Mouse (Mus musculus) frontal cortex, adult (tissue): ENCODE data around the gene Celf2.

Source experiments
- ATAC-seq: cut with Nextera tagmentation; 2 replicates; pipeline ENCODE4 v1.9.2; 2017; ENCODE audit warnings: mild to moderate bottlenecking, moderate library complexity, mixed read lengths; ENCODE audit not compliant: low TSS enrichment

The Celf2 gene

GRCm38 (mm10) chr2:7026737-7027136 lies 482.6 kb downstream of the Celf2 start:
- no peak for ATAC-seq

DNA sequence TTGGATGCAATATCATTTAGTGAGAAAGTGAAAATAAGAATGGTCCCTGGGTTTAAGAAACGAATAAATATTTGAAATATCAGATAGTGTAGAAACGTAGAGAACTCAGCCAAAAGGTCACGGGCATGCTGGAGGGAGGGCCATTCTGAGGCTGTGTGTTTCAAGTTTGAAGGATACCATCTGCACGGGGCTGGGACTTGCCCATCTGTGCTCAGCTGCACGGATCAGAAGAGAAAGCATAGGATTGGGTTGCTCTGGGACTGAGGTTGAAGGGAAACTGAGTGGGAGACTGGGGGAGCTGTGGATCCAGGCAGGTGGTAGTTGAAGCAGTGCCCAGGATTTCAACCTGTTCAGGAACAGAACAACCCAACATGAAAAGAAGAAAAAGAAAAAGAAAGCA lies 483.8 kb downstream of the Celf2 start:
- ATAC-seq = 0 out of 2 replicates have a peak, but pooled peaks have one; percentile 39

GRCm38 (mm10) chr2:7022184-7022583 lies 487.2 kb downstream of the Celf2 start:
- ATAC-seq = no peak

GRCm38 (mm10) chr2:7017384-7018113 lies 491.8 kb downstream of the Celf2 start:
- ATAC-seq = no peak

- peak; percentile 50; the same call in 1 of the 2 replicates for ATAC-seq
Observed at GRCm38 (mm10) chr2:7013126-7013525, 496.2 kb downstream of the Celf2 start.

DNA sequence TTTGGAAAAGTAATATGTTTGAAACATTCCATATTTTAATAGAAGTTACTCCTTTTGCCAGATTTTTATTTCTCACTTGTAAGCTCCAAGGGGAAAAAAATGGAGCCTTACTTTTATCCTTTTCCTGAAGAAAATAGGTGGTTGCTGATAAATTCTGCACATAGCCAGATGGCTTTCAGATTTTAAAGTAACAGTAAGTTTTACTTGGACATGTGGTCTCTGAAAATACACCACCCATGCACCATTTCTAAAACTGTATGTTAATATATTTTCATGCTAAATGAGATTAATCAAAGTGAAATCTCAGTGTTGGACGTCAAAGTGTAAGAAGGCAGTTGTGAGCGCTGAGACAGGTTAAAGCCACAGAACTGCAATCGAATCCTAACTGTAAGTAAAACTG lies 502.5 kb downstream of the Celf2 start:
- ATAC-seq = peak; percentile 35; the same call in 1 of the 2 replicates

DNA sequence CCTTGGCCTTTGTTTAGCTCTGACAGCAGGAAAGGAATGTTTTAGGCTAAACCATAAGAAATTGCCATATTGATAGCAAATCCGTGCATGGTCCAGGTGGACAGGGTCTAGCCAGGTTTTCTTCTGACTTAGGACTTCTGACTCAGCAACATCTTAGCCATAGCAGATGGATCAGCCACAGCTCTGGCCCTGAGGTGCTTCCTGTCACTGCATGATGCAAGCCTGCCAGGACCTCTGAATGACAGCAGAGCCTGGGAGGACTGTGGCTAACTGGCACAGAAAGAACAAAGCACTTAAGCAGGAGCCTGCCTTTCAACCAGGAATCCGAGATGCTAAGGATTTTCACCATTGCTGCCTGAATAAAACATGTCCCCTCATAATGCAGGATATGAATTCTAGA lies 507.4 kb downstream of the Celf2 start:
- ATAC-seq = no peak

DNA sequence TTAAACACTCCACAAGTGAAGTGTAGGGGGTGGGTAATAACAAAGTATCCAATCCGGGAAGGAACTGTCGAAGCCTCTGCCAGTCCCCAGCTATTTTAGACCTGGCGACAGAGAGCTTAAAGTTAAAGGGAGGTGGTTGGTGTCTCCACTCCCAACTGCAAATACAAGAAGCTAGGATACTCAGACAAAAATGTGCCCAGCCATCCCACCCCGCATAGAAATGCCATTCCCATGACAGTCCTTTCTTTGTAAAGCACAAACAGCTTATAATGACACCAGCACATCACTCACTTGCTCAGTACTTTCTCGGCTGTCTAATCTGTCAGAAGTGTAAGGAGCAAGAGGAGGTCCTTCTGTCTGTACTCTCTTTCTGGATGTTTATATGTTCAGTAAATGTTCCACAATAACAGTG lies 518.3 kb downstream of the Celf2 start:
- peak; percentile 57; the same call in 1 of the 2 replicates for ATAC-seq

- no peak for ATAC-seq
Observed at GRCm38 (mm10) chr2:6985706-6986105, 523.7 kb downstream of the Celf2 start.

DNA sequence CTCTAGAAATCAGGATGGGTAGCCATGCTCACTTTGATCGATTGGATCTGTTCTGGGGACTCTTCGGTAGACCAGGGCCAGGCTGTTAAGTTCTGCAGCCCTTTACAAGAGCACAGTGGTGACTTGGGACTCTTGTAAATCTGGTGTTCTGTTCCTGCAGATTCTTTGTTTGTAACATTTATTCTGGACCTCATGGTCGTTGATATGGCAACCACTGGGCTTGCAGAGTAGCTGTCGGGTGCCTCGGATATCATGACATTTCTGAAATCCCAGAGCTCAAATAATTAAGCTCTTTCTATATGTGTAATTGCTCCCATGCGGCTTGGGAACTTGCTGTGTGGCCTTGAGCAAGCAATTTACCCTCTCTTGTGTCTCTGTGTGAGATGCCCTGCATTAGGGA lies 525.5 kb downstream of the Celf2 start:
- no peak for ATAC-seq

- ATAC-seq = no peak
Observed at GRCm38 (mm10) chr2:6976300-6976699, 533.1 kb downstream of the Celf2 start.

GRCm38 (mm10) chr2:6969228-6969627 lies 540.1 kb downstream of the Celf2 start:
- ATAC-seq = no peak

- no peak for ATAC-seq
Observed at GRCm38 (mm10) chr2:6965243-6965642, 544.1 kb downstream of the Celf2 start.

- no peak for ATAC-seq
Observed at GRCm38 (mm10) chr2:6950702-6951101, 558.7 kb downstream of the Celf2 start.

DNA sequence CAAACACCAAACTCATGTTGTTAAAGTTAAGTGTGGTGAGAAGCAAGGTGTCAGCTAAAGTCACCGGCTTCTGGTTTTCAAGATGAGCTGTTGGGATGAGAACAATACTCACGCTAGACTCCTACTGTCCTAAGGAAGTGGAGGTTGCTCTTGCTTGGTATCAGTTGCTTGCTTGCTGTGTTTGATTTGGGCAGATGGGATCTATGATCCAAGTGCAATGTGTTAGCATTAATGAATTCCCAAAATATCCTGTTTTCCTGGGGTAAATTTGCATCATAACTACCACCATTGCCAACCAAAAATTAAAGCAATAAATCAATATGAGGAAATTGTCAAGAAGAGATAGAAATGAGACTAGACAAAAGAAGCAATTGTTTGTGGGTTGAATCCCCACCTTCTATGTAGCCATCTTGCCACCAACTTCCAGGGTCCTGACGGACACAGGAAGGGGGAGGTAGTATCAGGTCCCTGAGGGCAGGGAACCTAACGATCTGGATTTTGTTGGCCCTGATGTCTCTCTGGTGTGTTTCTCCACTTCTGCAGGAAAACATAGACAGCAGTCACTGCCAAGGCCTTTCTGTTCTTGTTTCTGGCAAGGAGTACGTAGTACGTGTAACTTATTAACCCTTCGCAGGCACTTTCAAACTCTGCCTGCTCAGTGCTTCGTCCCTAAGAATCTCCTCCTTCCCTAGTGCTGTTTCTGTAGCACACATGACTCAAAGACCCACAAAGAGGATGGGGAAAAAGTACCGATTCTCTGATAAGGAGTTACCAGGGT lies 563.5 kb downstream of the Celf2 start:
- ATAC-seq = no peak

DNA sequence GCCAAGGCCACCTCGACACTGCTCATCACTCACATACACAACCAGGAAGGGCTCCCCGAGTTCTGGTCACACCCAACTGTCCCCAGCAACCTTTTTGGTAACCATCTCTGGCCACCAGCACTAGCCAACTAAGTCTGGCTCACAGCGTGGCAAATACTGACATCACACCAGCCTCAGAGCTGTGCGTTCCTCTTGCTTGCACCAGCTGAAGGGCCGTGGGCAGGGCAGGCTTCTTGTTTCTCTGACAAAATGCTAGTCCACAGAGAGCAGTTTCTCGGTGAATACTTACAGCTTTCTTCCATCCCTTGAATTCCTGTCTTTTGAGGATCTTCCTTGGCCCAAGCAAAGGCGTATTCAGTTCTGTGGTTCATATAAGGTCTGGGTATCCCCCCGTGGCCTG lies 565.7 kb downstream of the Celf2 start:
- ATAC-seq = peak; percentile 64; the same call in 1 of the 2 replicates

- ATAC-seq = no peak
Observed at GRCm38 (mm10) chr2:6942635-6943390, 566.5 kb downstream of the Celf2 start.

DNA sequence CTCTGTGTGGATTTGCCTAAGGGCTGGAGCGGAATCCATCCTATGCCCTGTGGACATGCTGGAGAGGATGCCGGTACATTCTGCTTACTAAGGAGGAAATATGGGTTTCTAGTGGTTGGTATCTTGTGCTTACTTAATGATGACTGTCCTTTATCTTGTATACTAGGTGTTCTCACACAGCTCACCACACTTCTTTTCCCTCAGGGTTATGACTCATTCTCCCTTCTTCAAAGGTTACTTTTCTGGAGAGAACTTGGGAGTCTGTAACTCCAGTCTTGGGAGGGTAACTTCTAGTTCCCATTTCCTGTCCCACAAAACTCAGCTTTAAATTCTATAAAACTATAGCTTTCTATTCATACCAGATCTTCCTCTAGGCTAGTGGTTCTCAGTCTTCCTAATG lies 570.2 kb downstream of the Celf2 start:
- no peak for ATAC-seq

- no peak for ATAC-seq
Observed at GRCm38 (mm10) chr2:6933130-6933529, 576.2 kb downstream of the Celf2 start.

- peak; percentile 93 for ATAC-seq
Observed at GRCm38 (mm10) chr2:6927693-6928360, 581.5 kb downstream of the Celf2 start.

- ATAC-seq = no peak
Observed at GRCm38 (mm10) chr2:6925505-6925904, 583.9 kb downstream of the Celf2 start.
